Mouse (Mus musculus): ENCODE measurements around the gene Itpr3. TPM values are rescaled to one million over a fixed set of nuclear protein-coding genes. Genes with fewer than 3 reads are reported as not detected.
A peak's percentile ranks its signal among the peaks of the same experiment; 100 is the strongest.

The Itpr3 gene
- polyA plus RNA-seq, 2 experiments = 5.1 to 12.4 TPM

- no peaks in the 10 kb centered on the region for H3K4me1 ChIP-seq (ENCODE audit: control insufficient read depth, insufficient read depth, low read length)
- H3K9me3 ChIP-seq (ENCODE audit: control insufficient read depth, low read length) = 0 out of 2 replicates have a peak, but pooled peaks cover 2% of the 10 kb centered on the region
- H3K36me3 ChIP-seq (ENCODE audit: control insufficient read depth, insufficient read depth, low read length) = no peaks in the 10 kb centered on the region
- H3K4me2 ChIP-seq (replicated peaks; ENCODE audit: low read depth, low read length, severe bottlenecking) = no peak overlapping the region
- DNase-seq (ENCODE audit: low spot score) (no peak), ATAC-seq (ENCODE audit: low FRiP score, low read depth) (no peak)
- H3K27me3 ChIP-seq (ENCODE audit: control insufficient read depth, insufficient read depth, low read length) = no peaks in the 10 kb centered on the region
- H3K27ac ChIP-seq (replicated peaks; ENCODE audit: low read depth, low read length) = no peak overlapping the region
- H3K9ac ChIP-seq (ENCODE audit: low read depth, low read length, severe bottlenecking) = no peak overlapping the region
- H3K4me3 ChIP-seq (replicated peaks; ENCODE audit: low read length) = no peak overlapping the region
- 62% methylated on average over 8 of the region's 8 CpGs for WGBS
- TF ChIP-seq POLR2A (IDR thresholded peaks at IDR 0.05; ENCODE audit: borderline replicate concordance, extremely low read depth, insufficient read depth, insufficient read length) = no peak
Measured at GRCm38 (mm10) chr17:27082796-27083195, 25.7 kb downstream of the Itpr3 start.

- no peak for ATAC-seq (ENCODE audit: low FRiP score, low read depth)
- no peaks in the 10 kb centered on the region for H3K36me3 ChIP-seq (ENCODE audit: control insufficient read depth, insufficient read depth, low read length)
- H3K27me3 ChIP-seq (ENCODE audit: control insufficient read depth, insufficient read depth, low read length) = no peaks in the 10 kb centered on the region
- WGBS = 77% methylated on average over 9 of the region's 9 CpGs
- H3K9me3 ChIP-seq (ENCODE audit: control insufficient read depth, low read length) = no peaks in the 10 kb centered on the region
- no peak overlapping the region for H3K4me2 ChIP-seq (replicated peaks; ENCODE audit: low read depth, low read length, severe bottlenecking)
- no peak overlapping the region for H3K27ac ChIP-seq (replicated peaks; ENCODE audit: low read depth, low read length)
- DNase-seq (ENCODE audit: low spot score) = no peak
- H3K4me3 ChIP-seq (replicated peaks; ENCODE audit: low read length) = no peak overlapping the region
- no peak overlapping the region for H3K9ac ChIP-seq (ENCODE audit: low read depth, low read length, severe bottlenecking)
- no peak for TF ChIP-seq POLR2A (IDR thresholded peaks at IDR 0.05; ENCODE audit: borderline replicate concordance, extremely low read depth, insufficient read depth, insufficient read length)
- H3K4me1 ChIP-seq (ENCODE audit: control insufficient read depth, insufficient read depth, low read length) = no peaks in the 10 kb centered on the region
Measured at GRCm38 (mm10) chr17:27083601-27084000, 26.5 kb downstream of the Itpr3 start.

- no peaks in the 10 kb centered on the region for H3K9me3 ChIP-seq (ENCODE audit: control insufficient read depth, low read length)
- no peaks in the 10 kb centered on the region for H3K27me3 ChIP-seq (ENCODE audit: control insufficient read depth, insufficient read depth, low read length)
- no peak for TF ChIP-seq POLR2A (IDR thresholded peaks at IDR 0.05; ENCODE audit: borderline replicate concordance, extremely low read depth, insufficient read depth, insufficient read length)
- H3K4me1 ChIP-seq (ENCODE audit: control insufficient read depth, insufficient read depth, low read length) = no peaks in the 10 kb centered on the region
- peaks cover 17% of the 10 kb centered on the region for H3K36me3 ChIP-seq (ENCODE audit: control insufficient read depth, insufficient read depth, low read length)
- no peak overlapping the region for H3K4me3 ChIP-seq (replicated peaks; ENCODE audit: low read length)
- WGBS = 71% methylated on average over 2 of the region's 2 CpGs
- H3K27ac ChIP-seq (replicated peaks; ENCODE audit: low read depth, low read length) = no peak overlapping the region
- no peak for ATAC-seq (ENCODE audit: low FRiP score, low read depth)
- no peak overlapping the region for H3K9ac ChIP-seq (ENCODE audit: low read depth, low read length, severe bottlenecking)
- H3K4me2 ChIP-seq (replicated peaks; ENCODE audit: low read depth, low read length, severe bottlenecking) = no peak overlapping the region
- DNase-seq (ENCODE audit: low spot score) = peak; percentile 15
Measured at GRCm38 (mm10) chr17:27085676-27086075, 28.6 kb downstream of the Itpr3 start.

DNA sequence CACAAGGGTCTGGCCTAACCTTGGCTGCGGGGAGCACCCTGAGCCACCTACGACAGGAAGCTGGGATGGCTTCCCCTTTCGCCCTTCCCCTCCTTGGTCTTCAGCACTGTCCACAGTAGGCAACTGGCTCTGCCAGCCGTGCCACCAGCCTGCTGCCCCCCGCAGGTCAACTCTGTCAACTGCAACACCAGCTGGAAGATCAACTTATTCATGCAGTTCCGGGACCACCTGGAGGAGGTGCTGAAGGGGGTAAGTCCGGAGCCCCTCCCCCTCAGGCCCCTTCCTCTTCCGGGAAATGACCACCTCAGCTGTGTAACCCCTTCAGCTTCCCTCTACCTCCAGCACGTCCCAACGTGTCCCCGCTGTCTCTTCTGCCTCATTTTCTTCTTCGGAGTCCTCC, 30.3 kb downstream of the Itpr3 start:
- H3K9ac ChIP-seq (ENCODE audit: low read depth, low read length, severe bottlenecking) = no peak overlapping the region
- no peaks in the 10 kb centered on the region for H3K27me3 ChIP-seq (ENCODE audit: control insufficient read depth, insufficient read depth, low read length)
- DNase-seq (ENCODE audit: low spot score) (peak; percentile 10), ATAC-seq (ENCODE audit: low FRiP score, low read depth) (no peak)
- no peak overlapping the region for H3K27ac ChIP-seq (replicated peaks; ENCODE audit: low read depth, low read length)
- H3K9me3 ChIP-seq (ENCODE audit: control insufficient read depth, low read length) = no peaks in the 10 kb centered on the region
- WGBS = 31% methylated on average over 12 of the region's 12 CpGs
- H3K36me3 ChIP-seq (ENCODE audit: control insufficient read depth, insufficient read depth, low read length) = peaks cover 24% of the 10 kb centered on the region
- H3K4me1 ChIP-seq (ENCODE audit: control insufficient read depth, insufficient read depth, low read length) = no peaks in the 10 kb centered on the region
- TF ChIP-seq POLR2A (IDR thresholded peaks at IDR 0.05; ENCODE audit: borderline replicate concordance, extremely low read depth, insufficient read depth, insufficient read length) = no peak
- no peak overlapping the region for H3K4me3 ChIP-seq (replicated peaks; ENCODE audit: low read length)
- no peak overlapping the region for H3K4me2 ChIP-seq (replicated peaks; ENCODE audit: low read depth, low read length, severe bottlenecking)

DNA sequence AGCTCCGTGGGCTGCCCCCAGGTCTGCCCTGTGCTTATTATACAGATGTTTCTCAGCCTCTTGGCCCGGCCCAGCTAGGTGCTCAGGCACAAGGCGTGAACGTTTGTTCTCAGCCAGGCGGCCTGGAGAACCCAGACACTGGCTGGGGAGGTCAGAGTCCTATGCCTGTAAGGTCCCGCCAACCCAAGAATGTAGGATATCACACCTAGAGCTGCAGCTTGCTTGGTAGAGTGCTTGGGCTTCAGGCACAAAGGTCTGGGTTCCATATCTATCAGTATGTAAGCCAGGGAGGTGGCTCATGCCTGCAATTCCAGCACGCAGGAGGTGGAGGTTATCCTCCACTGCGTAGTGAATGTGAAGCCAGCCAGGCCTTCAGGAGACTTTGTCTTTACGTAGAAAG, 33.0 kb downstream of the Itpr3 start:
- Histone ChIP-seq H3K27me3 (ENCODE audit: control insufficient read depth, insufficient read depth, low read length) (no peaks in the 10 kb centered on the region), H3K27ac (replicated peaks; ENCODE audit: low read depth, low read length) (no peak overlapping the region), H3K4me2 (replicated peaks; ENCODE audit: low read depth, low read length, severe bottlenecking) (no peak overlapping the region), H3K9me3 (ENCODE audit: control insufficient read depth, low read length) (no peaks in the 10 kb centered on the region), H3K4me1 (ENCODE audit: control insufficient read depth, insufficient read depth, low read length) (no peaks in the 10 kb centered on the region), H3K9ac (ENCODE audit: low read depth, low read length, severe bottlenecking) (no peak overlapping the region), H3K4me3 (replicated peaks; ENCODE audit: low read length) (no peak overlapping the region), H3K36me3 (ENCODE audit: control insufficient read depth, insufficient read depth, low read length) (peaks cover 32% of the 10 kb centered on the region)
- DNase-seq (ENCODE audit: low spot score) (no peak), ATAC-seq (ENCODE audit: low FRiP score, low read depth) (no peak)
- 65% methylated on average over 9 of the region's 9 CpGs for WGBS
- no peak for TF ChIP-seq POLR2A (IDR thresholded peaks at IDR 0.05; ENCODE audit: borderline replicate concordance, extremely low read depth, insufficient read depth, insufficient read length)

DNA sequence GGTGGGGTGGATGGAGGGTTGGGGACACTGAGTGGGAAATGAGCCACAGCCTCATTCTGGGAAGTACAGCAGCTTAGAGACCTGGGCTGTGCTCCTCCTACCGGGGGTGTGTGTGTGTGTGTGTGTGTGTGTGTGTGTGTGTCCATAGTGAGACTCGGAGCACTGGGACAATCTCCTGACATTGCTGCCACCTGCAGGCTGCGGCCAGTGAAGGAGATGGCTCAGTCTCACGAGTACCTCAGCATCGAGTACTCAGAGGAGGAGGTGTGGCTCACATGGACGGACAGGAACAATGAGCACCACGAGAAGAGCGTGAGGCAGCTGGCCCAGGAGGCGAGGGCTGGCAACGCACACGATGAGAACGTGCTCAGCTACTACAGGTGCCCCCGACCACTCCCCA, 38.6 kb downstream of the Itpr3 start:
- Histone ChIP-seq H3K9ac (ENCODE audit: low read depth, low read length, severe bottlenecking) (no peak overlapping the region), H3K9me3 (ENCODE audit: control insufficient read depth, low read length) (no peaks in the 10 kb centered on the region), H3K4me2 (replicated peaks; ENCODE audit: low read depth, low read length, severe bottlenecking) (no peak overlapping the region), H3K36me3 (ENCODE audit: control insufficient read depth, insufficient read depth, low read length) (peaks cover 15% of the 10 kb centered on the region), H3K4me3 (replicated peaks; ENCODE audit: low read length) (no peak overlapping the region), H3K27ac (replicated peaks; ENCODE audit: low read depth, low read length) (no peak overlapping the region), H3K4me1 (ENCODE audit: control insufficient read depth, insufficient read depth, low read length) (no peaks in the 10 kb centered on the region), H3K27me3 (ENCODE audit: control insufficient read depth, insufficient read depth, low read length) (no peaks in the 10 kb centered on the region)
- TF ChIP-seq POLR2A (IDR thresholded peaks at IDR 0.05; ENCODE audit: borderline replicate concordance, extremely low read depth, insufficient read depth, insufficient read length) = no peak
- ATAC-seq (ENCODE audit: low FRiP score, low read depth) (no peak; the same call in 1 of the 2 replicates), DNase-seq (ENCODE audit: low spot score) (peak; percentile 37)
- 44% methylated on average over 13 of the region's 13 CpGs for WGBS
